Mouse (Mus musculus): ENCODE measurements around the gene Nbl1. TPM values are rescaled to one million over a fixed set of nuclear protein-coding genes. Genes with fewer than 3 reads are reported as not detected.

Gene Nbl1
- polyA plus RNA-seq, 1 experiment from 2014 or later, result 80.8 TPM

GRCm38 (mm10) chr4:139093196-139093530 lies 370 bp upstream of the Nbl1 start:
- Histone ChIP-seq H3K4me1 (peaks cover 52% of the 10 kb centered on the region), H3K27me3 (replicated peaks; ENCODE audit: low read depth, poor library complexity, severe bottlenecking) (peaks cover 70% of the 10 kb centered on the region)
- DNase-seq (ENCODE audit: low spot score), result no peak

DNA sequence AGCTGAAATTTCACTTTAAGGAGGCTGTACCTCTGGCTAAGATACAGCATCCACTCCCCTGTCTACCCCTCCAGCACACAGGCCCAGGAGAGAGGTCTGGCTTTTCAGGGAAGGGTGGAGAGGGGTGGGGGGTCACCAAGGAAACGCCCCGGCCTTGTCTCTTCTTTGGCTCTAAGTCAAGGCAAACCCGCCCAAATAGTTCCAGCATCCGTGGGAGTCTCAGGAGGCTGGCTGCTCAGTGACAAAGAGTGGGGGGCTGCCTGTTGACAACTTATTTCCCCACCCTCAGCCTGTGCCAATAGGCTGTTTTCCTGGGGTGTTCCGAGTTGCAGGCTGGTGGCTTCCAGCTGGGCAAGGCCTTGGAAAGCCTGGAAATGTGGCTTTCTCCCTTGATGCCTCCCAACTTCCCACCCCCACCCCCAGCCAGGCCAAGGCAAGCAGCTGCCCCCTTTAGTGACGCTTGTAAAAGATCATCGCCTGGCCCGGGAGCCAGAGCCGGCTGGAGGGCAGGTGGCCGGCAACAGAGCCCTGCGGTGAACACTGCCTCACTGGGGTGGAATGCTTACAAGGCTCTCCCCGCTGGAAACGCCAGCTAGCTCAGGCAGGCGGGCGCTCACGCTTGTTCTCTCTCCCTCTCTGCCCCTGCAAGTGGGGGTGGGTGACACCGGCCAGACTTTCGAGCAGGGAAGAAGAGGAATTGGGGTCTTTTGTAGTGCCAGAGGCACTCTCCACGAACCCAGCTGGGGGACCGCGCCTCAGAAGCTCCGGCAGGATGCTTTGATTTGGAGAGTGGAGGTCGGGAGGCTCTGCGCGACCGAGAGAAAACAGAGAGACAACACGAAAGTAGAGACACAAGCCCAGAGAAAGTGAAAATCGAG lies 1.1 kb downstream of the Nbl1 start:
- DNase-seq (ENCODE audit: low spot score), result peak; percentile 69
- Histone ChIP-seq H3K36me3 (replicated peaks) (peaks cover 16% of the 10 kb centered on the region), H3K9me3 (peaks cover 11% of the 10 kb centered on the region; the same call in 1 of the 2 replicates), H3K4me3 (peak overlapping the region; percentile 79), H3K27me3 (replicated peaks; ENCODE audit: low read depth, poor library complexity, severe bottlenecking) (peaks cover 79% of the 10 kb centered on the region), H3K27ac (replicated peaks) (peak overlapping the region; percentile 91), H3K4me1 (peaks cover 52% of the 10 kb centered on the region)
- 3% methylated on average over 28 of the region's 28 CpGs for WGBS

More at GRCm38 (mm10) chr4:139093196-139093530, 370 bp upstream of the Nbl1 start:
- H3K9me3 ChIP-seq, result peaks cover 11% of the 10 kb centered on the region; the same call in 1 of the 2 replicates
- peaks cover 16% of the 10 kb centered on the region for H3K36me3 ChIP-seq (replicated peaks)
- 17% methylated on average over 13 of the region's 13 CpGs for WGBS
- peak overlapping the region; percentile 79 for H3K4me3 ChIP-seq
- H3K27ac ChIP-seq (replicated peaks), result peak overlapping the region; percentile 91

GRCm38 (mm10) chr4:139091066-139091465 lies 1.7 kb downstream of the Nbl1 start:
- peaks cover 16% of the 10 kb centered on the region for H3K36me3 ChIP-seq (replicated peaks)
- peaks cover 11% of the 10 kb centered on the region; the same call in 1 of the 2 replicates for H3K9me3 ChIP-seq
- H3K4me3 ChIP-seq, result peak overlapping the region; percentile 79
- 23% methylated on average over 7 of the region's 7 CpGs for WGBS
- peak; percentile 57 for DNase-seq (ENCODE audit: low spot score)
- H3K4me1 ChIP-seq, result peaks cover 57% of the 10 kb centered on the region
- peak overlapping the region; percentile 91 for H3K27ac ChIP-seq (replicated peaks)
- peaks cover 79% of the 10 kb centered on the region for H3K27me3 ChIP-seq (replicated peaks; ENCODE audit: low read depth, poor library complexity, severe bottlenecking)

DNA sequence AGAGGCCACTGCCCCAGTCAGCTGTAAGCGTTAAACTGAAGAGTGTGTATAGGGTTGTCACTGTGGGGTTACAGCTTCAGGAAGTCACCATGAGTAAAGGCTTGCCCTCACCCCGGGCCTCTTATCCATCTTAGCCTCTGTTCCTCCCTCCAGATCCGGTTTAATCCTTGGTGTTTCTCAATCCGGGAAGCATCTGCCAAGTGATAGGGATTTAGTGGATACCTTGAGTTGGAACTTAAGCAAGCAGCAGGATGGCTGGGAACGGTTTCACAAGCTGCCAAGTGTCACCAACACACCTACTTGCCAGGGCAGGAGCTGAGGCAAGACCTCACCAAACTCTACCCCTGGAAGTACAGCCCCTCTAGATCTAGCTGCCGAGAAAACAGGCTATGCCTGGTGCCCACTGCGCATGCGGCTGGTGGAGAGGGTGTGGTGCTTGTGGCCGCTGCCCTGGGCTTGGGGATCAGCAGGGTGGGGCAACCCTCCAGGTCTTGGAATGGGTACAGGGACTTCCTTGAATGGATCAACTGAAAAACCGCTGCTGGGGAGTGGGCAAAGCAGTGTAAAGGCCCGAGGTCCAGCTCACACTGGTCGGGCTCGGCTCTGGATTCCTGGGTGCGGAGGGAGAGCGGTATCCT lies 2.4 kb downstream of the Nbl1 start:
- WGBS, result 68% methylated on average over 15 of the region's 15 CpGs
- DNase-seq (ENCODE audit: low spot score), result no peak
- Histone ChIP-seq H3K4me3 (peak overlapping the region; percentile 79), H3K4me1 (peaks cover 53% of the 10 kb centered on the region), H3K36me3 (replicated peaks) (peaks cover 17% of the 10 kb centered on the region), H3K27ac (replicated peaks) (no peak overlapping the region; the same call in 1 of the 2 replicates), H3K27me3 (replicated peaks; ENCODE audit: low read depth, poor library complexity, severe bottlenecking) (peaks cover 82% of the 10 kb centered on the region), H3K9me3 (peaks cover 11% of the 10 kb centered on the region; the same call in 1 of the 2 replicates)

- WGBS, result 59% methylated on average over 9 of the region's 9 CpGs
These were observed 3.7 kb downstream of the Nbl1 start for GRCm38 (mm10) chr4:139088982-139089671.

DNA sequence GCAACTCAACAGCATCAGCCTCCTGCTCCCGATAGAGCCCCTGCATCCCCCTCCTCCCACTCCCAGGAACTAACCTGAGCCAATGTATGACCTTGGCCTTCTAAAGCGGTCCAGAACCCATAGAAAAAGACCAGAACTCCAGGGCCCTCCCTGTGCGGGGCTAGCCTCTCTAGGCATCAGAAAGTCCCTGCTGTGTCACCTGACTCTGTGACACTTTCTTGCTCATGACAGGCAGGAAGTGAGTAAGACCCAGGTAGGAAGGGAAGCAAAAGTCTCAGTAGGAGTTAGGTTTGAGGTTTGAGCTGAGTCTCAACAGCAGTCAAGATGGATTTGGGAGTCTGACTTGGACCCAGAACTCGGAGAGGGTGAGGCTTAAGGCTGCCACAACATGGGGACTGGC lies 5.8 kb downstream of the Nbl1 start:
- Histone ChIP-seq H3K4me3 (no peak overlapping the region), H3K27ac (replicated peaks) (no peak overlapping the region), H3K27me3 (replicated peaks; ENCODE audit: low read depth, poor library complexity, severe bottlenecking) (peaks cover 63% of the 10 kb centered on the region), H3K36me3 (replicated peaks) (peaks cover 48% of the 10 kb centered on the region), H3K9me3 (no peaks in the 10 kb centered on the region), H3K4me1 (peaks cover 52% of the 10 kb centered on the region)
- DNase-seq (ENCODE audit: low spot score), result no peak
- 68% methylated on average over 4 of the region's 4 CpGs for WGBS

More at GRCm38 (mm10) chr4:139088982-139089671, 3.7 kb downstream of the Nbl1 start:
- Histone ChIP-seq H3K27ac (replicated peaks) (no peak overlapping the region), H3K4me3 (peak overlapping the region; percentile 21; the same call in 1 of the 2 replicates), H3K4me1 (peaks cover 50% of the 10 kb centered on the region), H3K36me3 (replicated peaks) (peaks cover 30% of the 10 kb centered on the region), H3K9me3 (no peaks in the 10 kb centered on the region), H3K27me3 (replicated peaks; ENCODE audit: low read depth, poor library complexity, severe bottlenecking) (peaks cover 83% of the 10 kb centered on the region)
- DNase-seq (ENCODE audit: low spot score), result peak; percentile 33

GRCm38 (mm10) chr4:139086037-139086436 lies 6.8 kb downstream of the Nbl1 start:
- H3K9me3 ChIP-seq, result no peaks in the 10 kb centered on the region
- no peak overlapping the region for H3K4me3 ChIP-seq
- no peak overlapping the region for H3K27ac ChIP-seq (replicated peaks)
- DNase-seq (ENCODE audit: low spot score), result peak; percentile 84
- H3K4me1 ChIP-seq, result peaks cover 43% of the 10 kb centered on the region
- 22% methylated on average over 5 of the region's 5 CpGs for WGBS
- peaks cover 49% of the 10 kb centered on the region for H3K36me3 ChIP-seq (replicated peaks)
- peaks cover 59% of the 10 kb centered on the region for H3K27me3 ChIP-seq (replicated peaks; ENCODE audit: low read depth, poor library complexity, severe bottlenecking)

GRCm38 (mm10) chr4:139085337-139085736 lies 7.5 kb downstream of the Nbl1 start:
- Histone ChIP-seq H3K4me1 (peaks cover 36% of the 10 kb centered on the region), H3K27ac (replicated peaks) (no peak overlapping the region), H3K4me3 (no peak overlapping the region), H3K36me3 (replicated peaks) (peaks cover 42% of the 10 kb centered on the region), H3K9me3 (no peaks in the 10 kb centered on the region), H3K27me3 (replicated peaks; ENCODE audit: low read depth, poor library complexity, severe bottlenecking) (peaks cover 53% of the 10 kb centered on the region)
- WGBS, result 74% methylated on average over 11 of the region's 11 CpGs
- no peak for DNase-seq (ENCODE audit: low spot score)

GRCm38 (mm10) chr4:139082790-139083564 lies 9.8 kb downstream of the Nbl1 start:
- peaks cover 27% of the 10 kb centered on the region for H3K4me1 ChIP-seq
- peak; percentile 62 for DNase-seq (ENCODE audit: low spot score)
- peak overlapping the region; percentile 16; the same call in 1 of the 2 replicates for H3K4me3 ChIP-seq
- H3K27ac ChIP-seq (replicated peaks), result peak overlapping the region; percentile 63
- no peaks in the 10 kb centered on the region for H3K9me3 ChIP-seq
- 46% methylated on average over 12 of the region's 12 CpGs for WGBS
- H3K36me3 ChIP-seq (replicated peaks), result peaks cover 34% of the 10 kb centered on the region
- peaks cover 34% of the 10 kb centered on the region for H3K27me3 ChIP-seq (replicated peaks; ENCODE audit: low read depth, poor library complexity, severe bottlenecking)

DNA sequence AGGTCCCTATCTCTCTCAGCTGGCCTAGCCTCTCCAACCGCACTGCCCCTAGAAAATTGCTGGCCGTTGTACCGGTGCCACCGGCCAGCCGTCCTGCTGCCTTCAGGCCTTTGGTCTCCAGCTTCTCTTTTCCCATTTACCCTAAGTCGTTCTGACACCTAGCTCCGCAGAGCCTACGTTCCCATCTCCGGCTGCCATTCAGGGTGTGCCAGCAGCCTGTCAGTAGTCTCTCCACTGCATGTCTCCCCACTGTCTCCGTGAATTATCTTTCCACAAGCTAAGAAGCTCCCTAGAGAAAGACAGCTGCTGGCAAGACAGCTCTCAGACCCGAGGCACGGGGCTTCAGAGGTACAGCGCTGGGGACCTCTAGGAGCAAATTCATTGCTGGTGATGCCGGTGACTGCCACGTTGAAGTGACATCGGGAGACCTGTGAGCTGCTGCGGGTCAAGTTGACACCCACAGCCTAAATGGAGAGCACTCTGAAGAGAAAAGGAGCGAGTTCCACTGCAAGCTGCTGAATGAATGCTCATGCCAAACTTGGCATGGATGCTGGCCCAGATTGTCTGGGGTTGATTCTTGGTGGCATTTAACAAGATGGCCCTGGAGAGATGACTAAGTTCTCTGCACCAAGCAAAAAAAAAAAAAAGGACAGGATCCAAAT lies 11.4 kb downstream of the Nbl1 start:
- H3K9me3 ChIP-seq, result no peaks in the 10 kb centered on the region
- peaks cover 34% of the 10 kb centered on the region for H3K36me3 ChIP-seq (replicated peaks)
- no peak overlapping the region for H3K4me3 ChIP-seq
- H3K4me1 ChIP-seq, result peaks cover 25% of the 10 kb centered on the region
- peaks cover 42% of the 10 kb centered on the region for H3K27me3 ChIP-seq (replicated peaks; ENCODE audit: low read depth, poor library complexity, severe bottlenecking)
- 80% methylated on average over 18 of the region's 18 CpGs for WGBS
- DNase-seq (ENCODE audit: low spot score), result no peak
- no peak overlapping the region for H3K27ac ChIP-seq (replicated peaks)

DNA sequence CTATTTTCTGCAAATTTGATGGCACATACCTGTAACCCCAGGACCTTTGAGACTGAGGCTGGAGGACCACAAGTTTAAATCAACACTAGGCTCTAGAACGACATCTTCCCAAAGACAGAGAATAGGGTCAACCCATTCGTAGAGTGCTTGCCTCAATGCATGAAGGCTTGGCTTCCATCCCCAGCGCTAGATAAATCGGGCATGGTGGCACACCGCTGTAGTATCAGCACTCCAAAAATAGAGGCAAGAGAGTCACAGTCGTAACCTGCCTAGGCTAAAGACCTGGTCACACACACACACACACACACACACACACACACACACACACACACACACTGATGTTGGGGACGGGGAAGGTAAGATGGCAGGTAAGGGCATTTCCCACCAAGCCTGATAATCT lies 12.5 kb downstream of the Nbl1 start:
- Histone ChIP-seq H3K4me1 (peaks cover 27% of the 10 kb centered on the region), H3K36me3 (replicated peaks) (peaks cover 31% of the 10 kb centered on the region), H3K4me3 (no peak overlapping the region), H3K9me3 (no peaks in the 10 kb centered on the region), H3K27me3 (replicated peaks; ENCODE audit: low read depth, poor library complexity, severe bottlenecking) (peaks cover 48% of the 10 kb centered on the region), H3K27ac (replicated peaks) (no peak overlapping the region)
- WGBS, result 94% methylated on average over 7 of the region's 7 CpGs
- no peak for DNase-seq (ENCODE audit: low spot score)
